Mouse (Mus musculus) midbrain, embryonic 13.5 days (tissue): Measurements from ENCODE around the gene Arf3. TPM values are rescaled to one million over a fixed set of nuclear protein-coding genes. Genes with fewer than 3 reads are reported as not detected.

Experiments
- ATAC-seq: fragments of 200-750 bp; cut with Nextera tagmentation; 2 replicates; pipeline ENCODE4 v1.8.0; 2017; ENCODE audit warnings: mild to moderate bottlenecking, moderate TSS enrichment, moderate library complexity
- H3K27ac ChIP-seq: fragments of 300-500 bp; sonication (generic); 2 replicates; pipeline ENCODE4 v1.5.1; 2015; ENCODE audit warnings: inconsistent platforms, mild to moderate bottlenecking, moderate library complexity
- H3K27me3 ChIP-seq: fragments of 300-500 bp; sonication (generic); 2 replicates; pipeline ENCODE4 v1.6.1; 2015; ENCODE audit warnings: mild to moderate bottlenecking, inconsistent platforms
- H3K36me3 ChIP-seq: fragments of 300-500 bp; sonication (generic); 2 replicates; pipeline ENCODE4 v1.6.1; 2015; ENCODE audit warnings: mild to moderate bottlenecking, inconsistent platforms
- H3K4me1 ChIP-seq: fragments of 300-500 bp; sonication (generic); replicated peaks from 2 replicates; pipeline ENCODE4 v1.6.1; 2015; ENCODE audit warnings: inconsistent platforms
- H3K4me2 ChIP-seq: fragments of 300-500 bp; sonication (generic); replicated peaks from 2 replicates; pipeline ENCODE4 v1.6.1; 2015; ENCODE audit warnings: moderate library complexity, mild to moderate bottlenecking, inconsistent platforms
- H3K4me3 ChIP-seq: fragments of 300-500 bp; sonication (generic); replicated peaks from 2 replicates; pipeline ENCODE4 v1.5.1; 2015; ENCODE audit warnings: mild to moderate bottlenecking, inconsistent platforms
- H3K9ac ChIP-seq: fragments of 300-500 bp; sonication (generic); replicated peaks from 2 replicates; pipeline ENCODE4 v1.6.1; 2015; ENCODE audit warnings: mild to moderate bottlenecking, inconsistent platforms
- H3K9me3 ChIP-seq: fragments of 300-500 bp; sonication (generic); 2 replicates; pipeline ENCODE4 v1.6.1; 2016; ENCODE audit warnings: mild to moderate bottlenecking, inconsistent platforms
- WGBS: fragments of 180-500 bp; shearing (Covaris S2); methylation state at CpG from one replicate; pipeline ENCODE4 v1.1.7; 2015; 5-methylcytosine and 5-hydroxymethylcytosine counted together
- polyA plus RNA-seq: library from polyadenylated mRNA; unstranded; fragments of >200 nt; fragmentation: Nextera tagmentation; extraction: Ambion mirVana; gene quantifications from 2 replicates; pipeline ENCODE4 v1.2.1, GENCODE M21; 2015

Arf3 gene
- polyA plus RNA-seq, 1 experiment from 2014 or later: 66.0 TPM

- peak overlapping the region; percentile 64 for H3K4me2 ChIP-seq
- 5% methylated on average over 40 of the region's 40 CpGs for WGBS
- H3K4me1 ChIP-seq: peaks cover 13% of the 10 kb centered on the region
- peaks cover 41% of the 10 kb centered on the region for H3K27me3 ChIP-seq
- H3K9ac ChIP-seq: peak overlapping the region; percentile 56; the same call in 1 of the 2 replicates
- peak overlapping the region; percentile 40 for H3K4me3 ChIP-seq
- peak; percentile 93 for ATAC-seq
- no peaks in the 10 kb centered on the region for H3K36me3 ChIP-seq
- peak overlapping the region; percentile 19 for H3K27ac ChIP-seq
- H3K9me3 ChIP-seq: no peaks in the 10 kb centered on the region
Measured at GRCm38 (mm10) chr15:98699190-98700105, 63.6 kb downstream of the Arf3 start.

GRCm38 (mm10) chr15:98696216-98696615 is 66.8 kb downstream of the Arf3 start:
- ATAC-seq: no peak
- peaks cover 25% of the 10 kb centered on the region for H3K4me1 ChIP-seq
- 51% methylated on average over 8 of the region's 8 CpGs for WGBS
- H3K27ac ChIP-seq: no peak overlapping the region
- H3K36me3 ChIP-seq: no peaks in the 10 kb centered on the region
- H3K4me3 ChIP-seq: no peak overlapping the region
- peaks cover 15% of the 10 kb centered on the region for H3K27me3 ChIP-seq
- no peak overlapping the region for H3K4me2 ChIP-seq
- H3K9me3 ChIP-seq: no peaks in the 10 kb centered on the region
- no peak overlapping the region for H3K9ac ChIP-seq

GRCm38 (mm10) chr15:98695726-98696125 is 67.3 kb downstream of the Arf3 start:
- no peak overlapping the region for H3K4me3 ChIP-seq
- 64% methylated on average over 9 of the region's 9 CpGs for WGBS
- H3K27me3 ChIP-seq: peaks cover 10% of the 10 kb centered on the region
- peaks cover 30% of the 10 kb centered on the region for H3K4me1 ChIP-seq
- H3K27ac ChIP-seq: no peak overlapping the region
- no peaks in the 10 kb centered on the region for H3K9me3 ChIP-seq
- H3K36me3 ChIP-seq: no peaks in the 10 kb centered on the region
- no peak for ATAC-seq
- no peak overlapping the region for H3K9ac ChIP-seq
- no peak overlapping the region for H3K4me2 ChIP-seq

- no peak overlapping the region for H3K9ac ChIP-seq
- ATAC-seq: no peak
- H3K4me3 ChIP-seq: no peak overlapping the region
- no peaks in the 10 kb centered on the region for H3K9me3 ChIP-seq
- no peak overlapping the region for H3K4me2 ChIP-seq
- H3K4me1 ChIP-seq: peaks cover 31% of the 10 kb centered on the region
- WGBS: 52% methylated on average over 11 of the region's 11 CpGs
- H3K27me3 ChIP-seq: no peaks in the 10 kb centered on the region
- 0 out of 2 replicates have a peak overlapping the region, but pooled peaks have one; percentile 63 for H3K27ac ChIP-seq
- no peaks in the 10 kb centered on the region for H3K36me3 ChIP-seq
Measured at GRCm38 (mm10) chr15:98692171-98692715, 70.8 kb downstream of the Arf3 start.

- peak; percentile 87 for ATAC-seq
- H3K4me1 ChIP-seq: peaks cover 31% of the 10 kb centered on the region
- peak overlapping the region; percentile 17 for H3K4me2 ChIP-seq
- H3K9ac ChIP-seq: 0 out of 2 replicates have a peak overlapping the region, but pooled peaks have one; percentile 26
- H3K9me3 ChIP-seq: no peaks in the 10 kb centered on the region
- WGBS: 2% methylated on average over 7 of the region's 7 CpGs
- H3K27me3 ChIP-seq: no peaks in the 10 kb centered on the region
- no peak overlapping the region for H3K4me3 ChIP-seq
- peak overlapping the region; percentile 63 for H3K27ac ChIP-seq
- no peaks in the 10 kb centered on the region for H3K36me3 ChIP-seq
Measured at GRCm38 (mm10) chr15:98691486-98692147, 71.4 kb downstream of the Arf3 start.

GRCm38 (mm10) chr15:98689682-98690081 is 73.3 kb downstream of the Arf3 start:
- no peak overlapping the region for H3K27ac ChIP-seq
- no peak overlapping the region for H3K4me2 ChIP-seq
- H3K4me3 ChIP-seq: no peak overlapping the region
- no peak for ATAC-seq
- H3K4me1 ChIP-seq: peaks cover 31% of the 10 kb centered on the region
- H3K27me3 ChIP-seq: no peaks in the 10 kb centered on the region
- H3K9ac ChIP-seq: no peak overlapping the region
- no peaks in the 10 kb centered on the region for H3K36me3 ChIP-seq
- 85% methylated on average over 2 of the region's 2 CpGs for WGBS
- no peaks in the 10 kb centered on the region for H3K9me3 ChIP-seq

Other genes starting within 250 kb of the Arf3 start
- 149 and 152 TPM in 2 replicates for gene Kansl2, start 228.9 kb downstream of the Arf3 start, polyA plus RNA-seq
- 72.7 and 75.1 TPM in 2 replicates for gene Ccnt1, start 192.3 kb downstream of the Arf3 start, polyA plus RNA-seq
- gene 4930415O20Rik, start 192.2 kb downstream of the Arf3 start, polyA plus RNA-seq: 0.67 TPM in 1 of 2 replicates, not detected in the other
- gene Adcy6, start 153.1 kb downstream of the Arf3 start, polyA plus RNA-seq: 10.6 and 13.0 TPM in 2 replicates
- 139 and 157 TPM in 2 replicates for gene Cacnb3, start 132.4 kb downstream of the Arf3 start, polyA plus RNA-seq
- 28.6 and 29.5 TPM in 2 replicates for gene Ddx23, start 100.3 kb downstream of the Arf3 start, polyA plus RNA-seq
- gene Rnd1, start 85.8 kb downstream of the Arf3 start, polyA plus RNA-seq: 10.2 and 12.7 TPM in 2 replicates
- 2.6 and 3.2 TPM in 2 replicates for gene Ccdc65, start 55.0 kb downstream of the Arf3 start, polyA plus RNA-seq
- gene Fkbp11, start 35.0 kb downstream of the Arf3 start, polyA plus RNA-seq: 3.5 and 4.1 TPM in 2 replicates
- gene Wnt10b, start 14.9 kb upstream of the Arf3 start, polyA plus RNA-seq: 0.24 TPM in 1 of 2 replicates, not detected in the other
- 4.0 and 8.6 TPM in 2 replicates for gene Wnt1, start 26.6 kb upstream of the Arf3 start, polyA plus RNA-seq
- 0.50 and 1.2 TPM in 2 replicates for gene Ddn, start 46.3 kb upstream of the Arf3 start, polyA plus RNA-seq
- gene Prkag1, start 68.3 kb upstream of the Arf3 start, polyA plus RNA-seq: 83.3 and 89.9 TPM in 2 replicates
- 13.1 and 13.9 TPM in 2 replicates for gene Kmt2d, start 108.0 kb upstream of the Arf3 start, polyA plus RNA-seq
- 33.0 and 33.9 TPM in 2 replicates for gene Rhebl1, start 131.3 kb upstream of the Arf3 start, polyA plus RNA-seq
- 0.48 and 0.82 TPM in 2 replicates for gene Dhh, start 135.3 kb upstream of the Arf3 start, polyA plus RNA-seq
- 40.7 and 50.1 TPM in 2 replicates for gene Lmbr1l, start 155.0 kb upstream of the Arf3 start, polyA plus RNA-seq
- 1,161 and 1,231 TPM in 2 replicates for gene Tuba1b, start 171.4 kb upstream of the Arf3 start, polyA plus RNA-seq
- gene Gm49450, start 190.3 kb upstream of the Arf3 start, polyA plus RNA-seq: not detected in 2 replicates
- gene Tuba1a, start 190.5 kb upstream of the Arf3 start, polyA plus RNA-seq: 15,883 and 15,999 TPM in 2 replicates